Mouse (Mus musculus): ENCODE results near the gene Slc24a4.
"Not testable (repeated sequence)": the region's sequence is repeated elsewhere in the genome, so short reads cannot be mapped to it uniquely, and the experiment has no call there.

The Slc24a4 gene

GRCm38 (mm10) chr12:102250316-102250715 is 121.8 kb downstream of the Slc24a4 start:
- no peak for DNase-seq (ENCODE audit: low spot score in 2 of 2)

DNA sequence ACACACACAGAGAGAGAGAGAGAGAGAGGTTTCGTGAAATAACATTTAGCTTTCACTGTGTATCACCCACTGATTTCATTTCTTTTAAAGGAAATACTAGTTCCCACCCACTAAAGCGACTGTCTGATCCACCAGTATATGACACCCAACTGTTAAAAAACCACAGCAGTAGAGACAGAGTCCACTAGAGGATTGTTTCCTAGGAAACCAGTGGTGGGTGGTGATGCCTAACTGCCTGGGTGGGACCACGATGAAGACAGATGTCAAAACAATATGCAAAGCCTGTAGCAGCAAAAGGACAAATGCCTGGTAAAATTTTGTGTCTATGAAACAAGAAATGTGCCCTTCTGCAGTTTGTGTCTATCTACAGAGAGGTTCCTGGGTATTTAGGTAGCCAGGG is 122.5 kb downstream of the Slc24a4 start:
- DNase-seq (ENCODE audit: low spot score in 2 of 2) = no peak

- no peak for DNase-seq (ENCODE audit: low spot score in 2 of 2)
These were observed 123.5 kb downstream of the Slc24a4 start for GRCm38 (mm10) chr12:102251985-102252384.

GRCm38 (mm10) chr12:102252525-102252924 is 124.0 kb downstream of the Slc24a4 start:
- DNase-seq (ENCODE audit: low spot score in 2 of 2) = no peak

GRCm38 (mm10) chr12:102255012-102255411 is 126.5 kb downstream of the Slc24a4 start:
- DNase-seq (ENCODE audit: low spot score in 2 of 2) = no peak

GRCm38 (mm10) chr12:102258522-102259112 is 130.1 kb downstream of the Slc24a4 start:
- no peak for DNase-seq (ENCODE audit: low spot score in 2 of 2)

DNA sequence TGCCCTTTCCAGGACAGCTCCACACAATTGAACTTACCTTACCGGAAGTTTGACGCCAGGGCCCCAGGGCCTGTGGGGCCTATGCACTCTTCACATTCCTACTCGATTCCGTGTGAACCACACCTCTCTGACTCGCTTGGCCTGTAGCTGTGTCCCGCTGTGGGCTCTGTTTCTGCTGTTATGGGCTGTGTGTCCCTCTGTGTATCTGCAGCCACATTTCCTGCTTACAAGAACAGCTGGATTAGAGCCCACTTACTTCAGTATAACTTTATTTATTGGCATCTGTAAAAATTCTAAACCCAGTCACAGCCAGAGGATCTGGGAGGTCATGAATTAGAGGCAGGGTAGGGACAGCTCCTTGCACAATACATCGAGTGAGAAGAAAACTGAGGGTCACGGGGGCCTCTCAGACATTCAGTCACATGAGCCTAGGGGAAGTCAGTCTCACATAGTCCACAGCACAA is 133.4 kb downstream of the Slc24a4 start:
- DNase-seq (ENCODE audit: low spot score in 2 of 2) = no peak

GRCm38 (mm10) chr12:102262809-102263208 is 134.3 kb downstream of the Slc24a4 start:
- DNase-seq (ENCODE audit: low spot score in 2 of 2) = no peak

GRCm38 (mm10) chr12:102263249-102263648 is 134.7 kb downstream of the Slc24a4 start:
- DNase-seq (ENCODE audit: low spot score in 2 of 2) = no peak

- DNase-seq (ENCODE audit: low spot score in 2 of 2) = no peak
These were observed 137.9 kb downstream of the Slc24a4 start for GRCm38 (mm10) chr12:102266433-102266832.

GRCm38 (mm10) chr12:102269144-102269543 is 140.6 kb downstream of the Slc24a4 start:
- no peak for DNase-seq (ENCODE audit: low spot score in 2 of 2)

- no peak for DNase-seq (ENCODE audit: low spot score in 2 of 2)
These were observed 142.4 kb downstream of the Slc24a4 start for GRCm38 (mm10) chr12:102270776-102271405.

DNA sequence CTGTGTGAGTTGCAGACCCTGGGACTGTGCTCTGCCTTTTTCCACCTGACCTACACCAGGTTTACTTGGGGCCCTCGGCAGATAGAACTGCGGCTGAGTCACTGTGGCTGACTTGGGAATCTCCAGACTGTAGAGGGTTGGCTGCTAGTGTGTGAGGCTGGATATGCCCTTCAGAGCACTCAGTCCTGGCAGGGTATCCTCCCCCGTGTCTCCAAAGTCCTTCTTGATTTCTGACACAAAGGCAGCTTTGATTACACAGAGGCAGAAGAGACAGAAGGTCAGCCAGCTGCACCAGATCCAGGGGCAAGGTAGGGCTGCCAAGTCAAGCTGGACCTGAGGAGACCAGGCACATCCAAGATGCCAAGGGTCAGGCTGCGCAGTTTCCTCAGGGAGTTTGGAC is 142.9 kb downstream of the Slc24a4 start:
- no peak for DNase-seq (ENCODE audit: low spot score in 2 of 2)

GRCm38 (mm10) chr12:102275833-102276443 is 147.4 kb downstream of the Slc24a4 start:
- no peak for DNase-seq (ENCODE audit: low spot score in 2 of 2)

DNA sequence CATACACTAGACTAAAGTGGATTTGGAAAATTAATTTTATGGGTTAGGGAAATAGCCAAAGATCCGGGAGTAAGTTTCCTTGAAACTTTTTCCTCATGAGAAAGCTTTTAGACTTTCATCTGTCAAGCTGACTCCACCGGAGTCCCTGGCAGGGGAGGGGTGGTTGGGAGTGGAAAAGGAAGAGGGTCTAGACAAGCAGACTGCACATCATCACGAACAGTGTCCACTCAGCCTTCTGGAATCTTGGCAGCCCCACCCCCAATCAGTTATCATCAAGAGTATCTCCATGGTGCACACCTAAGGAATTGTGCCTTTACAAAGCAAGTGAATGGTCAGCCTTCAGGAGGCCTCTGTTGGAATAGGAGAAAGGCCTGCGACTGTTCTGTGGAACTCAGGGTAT is 151.8 kb downstream of the Slc24a4 start:
- DNase-seq (ENCODE audit: low spot score in 2 of 2) = not testable (repeated sequence)

GRCm38 (mm10) chr12:102280867-102281503 is 152.5 kb downstream of the Slc24a4 start:
- DNase-seq (ENCODE audit: low spot score in 2 of 2) = no peak

- DNase-seq (ENCODE audit: low spot score in 2 of 2) = no peak
These were observed 153.6 kb downstream of the Slc24a4 start for GRCm38 (mm10) chr12:102282126-102282525.

- peak; percentile 51 to 62 for DNase-seq (ENCODE audit: low spot score in 2 of 2)
These were observed 154.4 kb downstream of the Slc24a4 start, which contains the start of gene Rin3 for GRCm38 (mm10) chr12:102282763-102283482. Gene Rin3, plus strand, starts transcription at chr12:102283048.

DNA sequence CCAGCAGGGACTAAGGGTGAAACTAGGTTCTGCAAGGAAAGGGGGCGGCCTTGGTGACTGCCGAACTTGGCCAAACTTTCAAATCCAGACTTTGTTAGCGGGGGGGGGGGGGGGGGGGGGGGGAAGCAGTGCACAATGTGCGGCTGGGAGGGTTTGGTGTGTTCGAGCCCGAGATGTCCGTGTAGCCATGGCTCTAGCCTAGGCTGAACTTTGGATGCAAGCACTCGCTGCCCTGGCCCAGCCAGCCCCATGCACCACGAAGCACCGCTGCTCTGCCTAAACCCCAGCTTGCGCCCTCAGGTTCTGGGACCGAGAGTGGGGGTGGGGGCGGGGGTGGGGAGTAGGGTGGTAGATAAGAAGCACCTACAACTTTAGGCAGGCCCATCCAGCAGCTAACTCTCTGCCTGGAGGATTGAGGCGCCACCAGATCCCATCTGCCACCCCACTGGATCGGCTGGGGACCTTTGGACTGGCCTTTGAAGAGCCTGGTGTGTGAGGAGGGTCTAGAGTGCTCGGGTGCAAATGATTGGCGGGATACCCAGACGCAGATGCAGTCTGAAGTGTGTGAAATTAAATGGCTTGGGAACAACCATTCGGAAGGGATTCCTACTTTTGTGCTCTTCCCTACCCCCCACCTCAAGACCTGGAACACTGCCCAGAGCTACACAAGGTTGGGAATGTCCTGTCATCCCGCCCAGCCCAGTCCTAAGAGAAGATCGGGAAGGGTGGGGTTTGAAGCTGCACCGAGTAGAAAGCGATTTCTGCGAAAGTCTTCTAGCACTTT is 155.1 kb downstream of the Slc24a4 start:
- peak in 1 of 2 experiments; percentile 31 for DNase-seq (ENCODE audit: low spot score in 2 of 2)

DNA sequence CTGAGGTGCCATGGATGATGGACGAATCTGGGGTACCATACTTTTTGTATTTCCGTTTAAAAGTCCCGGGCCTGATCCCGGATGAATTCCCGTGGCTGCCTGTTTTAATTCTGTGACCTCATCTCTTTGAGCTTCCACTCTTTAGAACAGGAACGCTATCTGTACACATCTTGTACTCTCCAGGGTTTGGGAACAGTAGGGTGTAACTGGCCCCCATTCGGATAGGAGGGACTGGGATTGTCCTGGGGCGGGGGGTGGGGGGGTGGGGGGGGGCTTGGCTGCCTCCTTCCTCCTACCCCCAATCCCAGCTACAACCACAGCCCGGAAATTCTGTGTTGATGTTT is 155.7 kb downstream of the Slc24a4 start:
- no peak for DNase-seq (ENCODE audit: low spot score in 2 of 2)

GRCm38 (mm10) chr12:102284618-102285159 is 156.2 kb downstream of the Slc24a4 start:
- no peak for DNase-seq (ENCODE audit: low spot score in 2 of 2)

Measured in thymus, postnatal 10 days (tissue).